Mouse (Mus musculus): ENCODE measurements around the gene Cntn4.

Gene Cntn4

DNA sequence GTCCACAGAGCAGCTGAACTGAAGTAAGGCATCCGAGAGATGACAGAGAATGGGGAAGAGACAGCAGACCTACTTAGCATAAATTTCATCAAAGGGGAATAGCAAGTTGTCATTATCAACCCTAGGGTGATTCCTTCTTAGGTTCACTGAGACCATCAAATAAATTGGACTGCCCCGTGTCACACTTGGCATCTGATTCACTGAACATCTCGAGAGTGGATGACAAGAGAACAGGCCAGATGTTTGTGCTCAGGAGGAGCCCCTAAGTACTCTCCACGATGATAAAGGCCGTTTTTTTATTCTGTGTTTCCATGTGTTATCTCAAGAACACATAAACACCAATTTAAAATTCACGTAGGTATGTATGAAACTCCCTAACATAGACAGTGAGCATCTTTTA, 780.7 kb downstream of the Cntn4 start:
- no peak for DNase-seq (ENCODE audit: low spot score in 2 of 2)

DNA sequence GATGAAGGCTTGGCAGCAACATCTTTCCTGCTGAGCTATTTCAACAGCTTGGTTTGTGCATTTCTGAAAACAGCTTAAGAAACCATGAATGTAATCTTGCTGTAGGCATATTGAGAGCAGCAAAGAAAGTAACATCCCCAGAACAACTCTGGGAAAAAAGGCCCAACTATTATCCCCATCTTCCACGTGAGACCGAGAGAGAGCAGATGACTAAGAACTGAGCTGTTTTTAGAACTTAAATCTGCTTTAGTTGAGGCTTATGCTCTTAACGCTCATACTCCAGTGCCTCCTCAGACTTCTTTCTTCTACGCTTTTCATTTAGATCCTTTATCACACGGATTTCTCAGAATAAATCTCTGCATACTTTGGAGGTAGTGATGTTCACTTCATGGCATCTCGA, 784.9 kb downstream of the Cntn4 start:
- DNase-seq (ENCODE audit: low spot score in 2 of 2) = no peak

DNA sequence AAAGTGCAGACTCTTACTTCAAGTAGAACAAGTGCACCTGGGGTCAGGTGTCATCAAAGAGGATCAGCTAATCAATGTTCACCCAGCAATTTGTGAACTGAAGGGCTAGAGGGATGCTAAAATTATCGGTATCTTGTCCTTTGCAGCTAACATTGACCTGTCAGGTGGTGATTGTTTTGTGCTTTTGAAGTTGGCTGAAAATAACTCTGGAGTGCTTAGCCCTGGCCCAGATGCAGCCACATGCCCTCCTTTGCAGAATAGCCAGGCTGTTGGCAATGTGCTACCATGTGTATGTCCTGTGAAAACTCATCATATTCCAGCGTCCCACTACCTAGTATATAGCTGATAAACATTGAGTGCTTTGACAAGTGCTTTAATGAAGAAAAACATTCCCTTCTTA, 786.4 kb downstream of the Cntn4 start:
- no peak for DNase-seq (ENCODE audit: low spot score in 2 of 2)

DNA sequence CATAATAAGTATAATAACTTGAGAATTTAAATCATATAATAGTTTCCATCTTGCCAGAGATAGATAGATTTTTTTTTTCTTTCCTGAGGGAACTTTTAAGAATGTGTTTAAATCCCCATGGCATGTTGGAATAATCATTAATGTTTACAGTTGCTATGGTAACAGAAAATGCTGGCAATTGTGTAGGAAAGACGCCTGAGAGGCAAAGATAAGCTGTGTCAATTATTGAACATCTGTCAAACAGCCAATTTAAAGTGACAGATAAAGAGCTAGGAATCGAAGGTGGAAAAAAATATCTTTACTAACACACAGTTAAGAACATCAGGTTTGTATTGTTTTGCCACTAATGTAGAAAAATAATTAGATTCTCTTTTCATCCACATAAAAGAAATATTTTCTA, 788.3 kb downstream of the Cntn4 start:
- no peak for DNase-seq (ENCODE audit: low spot score in 2 of 2)

DNA sequence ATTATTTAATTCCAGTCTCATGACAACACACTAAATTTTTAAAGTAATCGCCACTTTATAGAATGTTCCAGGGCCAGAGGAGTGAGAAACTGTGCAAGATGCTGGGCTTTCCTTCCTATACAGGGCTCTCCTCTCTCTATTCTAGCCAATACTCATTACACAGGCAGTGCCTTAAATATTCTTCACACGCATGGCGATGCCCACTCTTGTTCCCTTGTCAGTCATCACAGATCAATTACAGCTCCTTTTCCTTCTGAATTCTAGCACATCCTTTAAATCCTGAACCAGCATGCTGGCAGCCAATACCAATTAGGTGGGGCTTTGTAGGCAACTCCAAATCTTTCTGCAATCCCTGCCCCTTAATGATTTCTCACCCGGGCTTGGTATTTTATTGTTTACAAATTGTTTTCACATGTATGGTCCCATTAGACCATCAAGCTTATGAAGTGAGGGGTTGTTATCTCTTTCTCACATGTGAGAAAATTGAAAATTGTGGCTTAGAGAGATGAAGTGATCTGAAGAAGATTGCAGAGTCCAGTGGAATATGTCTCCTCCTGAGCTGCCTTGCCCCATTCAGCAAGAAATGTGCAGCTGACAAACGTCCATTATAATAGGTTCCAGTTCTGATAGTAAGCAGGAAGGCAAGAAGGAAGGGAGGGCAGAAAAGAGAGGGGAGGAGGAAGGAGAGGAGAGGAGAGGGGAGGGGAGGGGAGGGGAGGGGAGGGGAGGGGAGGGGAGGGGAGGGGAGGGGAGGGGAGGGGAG, 789.0 kb downstream of the Cntn4 start:
- no peak for DNase-seq (ENCODE audit: low spot score in 2 of 2)

DNA sequence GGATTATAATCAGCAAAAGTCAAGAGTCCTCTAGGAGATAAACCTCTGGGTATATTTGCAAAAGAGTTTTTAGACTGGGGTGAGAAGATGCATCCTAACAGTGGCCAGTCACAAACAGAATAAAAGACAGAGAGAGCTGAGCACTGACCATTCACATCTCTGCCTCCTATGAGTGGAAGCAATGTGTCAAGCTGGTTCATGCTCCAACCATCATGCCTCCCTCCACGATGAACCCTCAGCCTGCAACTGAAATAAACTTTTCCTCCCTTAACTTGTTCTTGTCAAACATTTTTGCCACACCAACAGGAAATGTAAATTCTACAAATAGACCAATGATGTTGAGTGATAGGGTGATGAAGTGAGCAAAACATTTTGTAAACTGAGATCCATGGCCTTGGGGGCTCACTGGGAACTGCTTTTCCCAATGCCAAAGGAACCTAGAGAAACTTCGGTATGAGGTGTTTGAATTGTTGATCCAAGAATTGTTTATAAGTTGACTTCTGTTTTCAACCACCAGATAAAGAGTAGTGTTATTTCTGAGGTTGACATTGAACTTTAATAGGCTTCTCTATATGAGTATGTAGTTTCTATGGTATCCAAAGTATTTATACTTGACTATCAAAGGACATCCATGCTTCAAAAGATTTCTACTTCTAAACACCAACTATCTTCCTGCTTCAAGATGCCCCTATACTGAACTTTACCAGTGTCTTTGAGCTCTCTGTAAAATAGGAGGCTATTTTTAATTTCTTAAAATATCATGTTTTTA, 794.6 kb downstream of the Cntn4 start:
- DNase-seq (ENCODE audit: low spot score in 2 of 2) = no peak

DNA sequence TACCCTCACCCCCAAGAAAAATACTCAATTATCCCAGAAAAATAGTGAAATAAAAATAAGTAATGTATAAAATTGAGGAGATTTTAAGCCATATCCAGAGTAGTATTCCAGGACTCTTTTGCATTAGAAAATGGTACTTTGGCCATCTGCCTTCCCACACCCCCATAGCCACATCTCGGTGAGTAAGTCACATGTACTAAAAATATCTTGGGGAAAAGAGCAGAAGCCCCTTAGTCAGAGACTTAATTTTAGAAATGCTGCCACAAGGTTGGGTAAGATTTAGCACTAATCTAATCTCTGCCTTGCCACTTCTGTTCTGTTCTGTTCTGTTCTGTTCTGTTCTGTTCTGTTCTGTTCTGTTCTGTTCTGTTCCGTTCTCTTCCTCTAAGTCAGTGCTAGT, 796.4 kb downstream of the Cntn4 start:
- no peak for DNase-seq (ENCODE audit: low spot score in 2 of 2)

DNA sequence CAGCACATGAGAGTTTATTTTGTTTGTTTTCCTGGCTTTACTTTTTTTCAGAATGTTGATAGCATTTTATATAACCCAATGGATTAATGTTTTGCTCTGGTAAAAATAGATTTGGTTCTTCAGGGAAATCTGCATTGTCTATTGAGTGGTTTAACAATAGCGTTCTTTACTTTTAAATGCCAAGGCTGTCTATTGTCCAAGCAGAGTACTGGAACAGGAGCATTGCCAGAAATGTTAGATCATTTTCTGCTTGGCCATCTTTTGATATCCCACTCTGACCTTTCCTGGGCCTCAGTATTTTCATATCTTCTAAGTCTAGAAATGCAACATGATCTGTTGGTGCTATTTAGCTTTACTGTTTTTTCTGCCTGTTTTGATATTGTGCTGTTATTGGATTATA, 804.1 kb downstream of the Cntn4 start:
- no peak for DNase-seq (ENCODE audit: low spot score in 2 of 2)

DNA sequence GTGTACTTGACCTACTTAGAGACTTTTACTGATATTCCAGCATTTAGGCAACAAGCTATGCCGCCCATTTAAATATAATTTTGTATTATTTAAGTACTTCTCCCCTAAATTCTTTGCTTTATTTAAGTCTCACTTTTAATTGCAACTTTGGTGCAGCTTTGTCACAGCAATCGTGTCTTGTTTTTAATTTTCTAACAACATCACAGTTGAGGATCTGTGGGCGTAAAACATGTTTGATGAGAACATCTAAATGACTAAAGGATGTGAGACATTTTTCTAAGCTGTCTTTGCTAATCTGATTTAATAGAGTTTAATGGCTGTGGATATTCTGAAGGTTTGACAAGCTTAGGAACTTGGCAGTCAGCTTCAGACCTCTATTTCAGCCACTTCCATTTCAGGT, 818.8 kb downstream of the Cntn4 start:
- DNase-seq (ENCODE audit: low spot score in 2 of 2) = no peak

DNA sequence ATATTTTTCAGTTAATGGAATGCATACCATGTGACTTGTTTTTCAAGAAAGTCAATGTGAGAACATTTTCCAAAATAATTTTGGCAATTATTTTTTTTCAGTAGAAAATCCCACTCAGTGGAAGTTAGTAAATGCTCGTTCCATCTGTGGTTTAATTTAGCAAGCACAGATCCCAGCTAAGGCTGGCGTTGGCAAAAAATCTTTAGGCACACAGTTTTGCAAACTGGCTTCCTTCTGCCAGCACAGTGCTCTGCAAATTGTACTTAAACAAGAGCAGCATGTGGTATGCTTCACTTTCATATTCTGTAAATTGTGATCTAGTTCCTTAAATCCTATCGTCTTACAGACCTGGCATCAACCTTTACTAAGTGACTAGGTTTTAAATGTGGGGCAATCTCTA, 821.7 kb downstream of the Cntn4 start:
- no peak for DNase-seq (ENCODE audit: low spot score in 2 of 2)

DNA sequence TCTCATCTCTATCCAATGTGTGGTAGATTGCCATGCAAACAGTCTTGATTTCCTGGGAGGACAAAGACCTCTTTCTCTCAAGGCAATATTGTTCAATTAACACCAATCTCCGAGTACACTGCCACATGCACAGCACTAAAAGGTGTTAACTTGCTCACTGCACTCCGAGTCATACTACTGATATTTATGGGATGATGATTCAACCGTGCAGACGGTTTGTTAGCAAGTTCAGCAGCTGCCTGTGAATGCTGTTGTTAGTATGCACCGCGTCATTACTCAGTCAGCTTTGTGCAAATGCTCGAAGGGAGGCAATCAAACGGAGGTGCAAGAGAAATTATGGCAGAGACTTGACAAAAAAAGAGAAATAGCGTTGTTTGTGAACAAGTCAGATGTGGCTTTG, 826.5 kb downstream of the Cntn4 start:
- DNase-seq (ENCODE audit: low spot score in 2 of 2) = no peak

DNA sequence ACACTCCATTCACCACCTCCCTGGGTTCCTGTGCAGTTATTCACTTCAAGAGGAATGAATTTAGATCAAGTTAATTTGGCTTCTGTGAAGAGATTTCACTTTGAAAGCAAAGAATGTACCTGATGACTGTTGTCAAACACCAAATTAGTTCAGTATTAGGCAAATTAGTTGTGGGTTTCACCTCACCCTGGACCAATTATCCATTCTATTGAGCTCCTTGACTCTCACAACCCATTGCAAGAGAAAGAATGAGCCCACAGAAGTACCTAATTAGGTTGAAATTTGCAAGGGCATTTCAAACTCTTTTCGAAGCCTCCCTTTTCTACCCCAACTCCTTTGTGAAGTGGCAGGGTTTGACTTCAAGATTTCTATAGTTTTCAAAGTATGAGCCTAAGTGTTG, 842.9 kb downstream of the Cntn4 start:
- no peak for DNase-seq (ENCODE audit: low spot score in 2 of 2)

DNA sequence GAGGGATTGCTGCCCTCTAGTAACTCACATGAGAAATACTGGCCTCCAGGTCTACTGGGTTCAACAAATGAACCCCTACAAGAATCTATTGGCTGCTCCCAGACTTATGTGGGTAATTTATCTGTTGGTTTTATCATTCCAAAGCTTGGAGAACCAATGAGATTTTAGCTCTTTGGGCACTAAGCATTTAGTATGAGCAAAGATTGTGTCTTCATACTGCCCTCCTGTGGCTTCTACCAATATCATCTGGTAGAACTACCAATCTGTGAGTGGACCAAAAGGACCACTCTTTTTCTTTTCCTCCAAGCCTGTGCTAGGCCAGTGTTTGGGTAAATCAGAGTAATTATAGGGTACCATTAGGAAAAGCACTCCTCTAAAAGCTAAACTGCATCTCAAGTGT, 866.0 kb downstream of the Cntn4 start:
- DNase-seq (ENCODE audit: low spot score in 2 of 2) = no peak

DNA sequence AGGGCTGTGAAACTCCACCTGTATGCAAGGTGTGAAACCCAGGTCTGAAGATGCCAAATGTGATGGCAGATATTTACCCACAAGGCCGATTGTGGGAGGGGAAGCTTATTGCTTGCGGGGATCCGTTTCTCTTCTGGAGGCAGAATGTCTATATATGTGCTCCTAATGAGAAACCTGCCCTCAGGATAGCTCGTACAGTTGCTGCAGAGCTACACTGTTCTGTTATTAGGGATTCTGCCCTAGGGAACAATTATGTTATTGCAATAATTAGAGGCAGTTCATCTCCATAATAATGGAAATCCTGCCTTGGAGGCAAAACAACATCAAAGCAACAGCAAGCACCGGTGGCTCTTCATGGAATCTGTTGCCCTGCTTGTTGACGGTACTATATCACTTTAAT, 884.2 kb downstream of the Cntn4 start:
- no peak for DNase-seq (ENCODE audit: low spot score in 2 of 2)

DNA sequence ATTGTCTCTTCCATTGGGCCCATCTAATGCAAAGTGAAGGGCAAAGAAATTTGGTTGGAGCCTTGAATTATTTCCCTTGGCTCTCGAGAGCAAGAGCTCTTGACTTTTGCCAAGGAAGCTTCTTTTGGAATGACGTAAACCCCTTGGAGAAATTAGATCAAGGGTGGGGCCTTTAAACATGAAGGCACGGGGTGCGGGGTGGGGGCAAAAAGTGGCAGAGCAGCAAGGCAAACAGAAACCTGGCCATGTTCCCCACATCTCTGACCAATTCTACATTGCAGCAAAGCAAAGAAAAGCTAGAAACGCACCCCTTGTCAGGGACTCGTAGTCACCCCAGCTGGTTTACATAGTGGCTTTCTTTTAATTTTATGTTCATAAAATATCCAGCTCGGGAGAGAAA, 887.9 kb downstream of the Cntn4 start:
- DNase-seq (ENCODE audit: low spot score in 2 of 2) = no peak

DNA sequence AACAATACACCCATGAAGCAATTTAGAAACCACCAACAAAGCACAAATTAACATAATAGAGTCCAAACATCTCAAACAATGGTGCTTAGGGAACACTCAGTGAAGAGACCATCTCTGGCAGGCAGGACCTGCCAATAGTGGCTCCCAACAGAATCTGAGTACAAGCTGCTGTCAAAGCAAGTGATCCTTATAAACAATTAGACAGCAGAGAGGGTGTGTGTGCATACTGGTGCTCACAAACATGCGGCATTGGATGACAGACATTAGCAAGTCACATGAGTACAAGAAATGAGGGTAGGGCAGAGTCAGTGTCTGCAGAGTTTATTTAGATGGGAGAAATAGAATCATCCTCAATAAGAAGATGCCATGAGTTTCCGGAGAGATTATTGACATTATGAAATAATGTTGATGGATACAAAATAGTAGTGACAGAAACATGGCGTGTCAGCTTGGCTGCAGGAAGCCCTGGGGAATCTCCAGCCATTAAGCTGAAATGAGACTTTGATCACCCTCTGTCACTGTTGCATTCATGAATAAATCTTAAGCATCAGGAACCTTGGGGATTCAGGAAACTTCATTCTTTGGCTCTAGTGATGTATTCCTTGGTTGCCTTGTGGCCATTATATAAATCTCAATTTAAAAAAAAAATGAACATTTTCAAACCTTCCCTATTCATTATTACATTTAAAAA, 888.5 kb downstream of the Cntn4 start:
- DNase-seq (ENCODE audit: low spot score in 2 of 2) = no peak

DNA sequence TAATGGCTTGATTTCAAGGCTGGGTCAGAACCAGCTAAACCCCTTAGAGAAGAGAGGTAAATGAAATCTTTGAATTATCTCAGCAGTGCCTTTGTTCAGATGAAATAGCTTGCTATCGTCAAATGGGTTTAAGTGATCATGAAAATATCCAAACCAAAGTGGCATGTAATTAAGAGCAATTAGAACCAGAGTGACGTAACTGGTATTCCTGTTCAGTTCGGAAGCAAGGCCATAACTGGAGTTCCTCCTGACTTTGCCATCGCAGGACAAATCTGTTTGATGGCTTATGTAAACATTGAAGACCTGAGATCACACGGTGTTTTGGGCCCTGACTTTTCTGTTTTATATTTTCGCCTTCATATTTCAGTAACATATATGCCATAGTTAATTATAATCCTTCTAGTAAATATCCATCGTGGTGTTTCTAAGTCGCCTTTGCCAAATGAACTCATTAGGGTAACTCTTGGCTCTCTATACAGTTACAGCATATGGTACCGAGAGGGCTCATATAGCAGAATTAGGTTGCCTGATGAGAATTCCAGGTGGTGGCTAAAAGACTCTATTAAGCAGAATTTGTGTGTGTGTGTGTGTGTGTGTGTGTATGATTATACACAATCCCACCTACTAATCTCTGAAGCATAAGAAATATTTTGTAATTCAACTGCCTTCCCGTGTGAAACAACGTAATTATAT, 889.6 kb downstream of the Cntn4 start:
- no peak for DNase-seq (ENCODE audit: low spot score in 2 of 2)

DNA sequence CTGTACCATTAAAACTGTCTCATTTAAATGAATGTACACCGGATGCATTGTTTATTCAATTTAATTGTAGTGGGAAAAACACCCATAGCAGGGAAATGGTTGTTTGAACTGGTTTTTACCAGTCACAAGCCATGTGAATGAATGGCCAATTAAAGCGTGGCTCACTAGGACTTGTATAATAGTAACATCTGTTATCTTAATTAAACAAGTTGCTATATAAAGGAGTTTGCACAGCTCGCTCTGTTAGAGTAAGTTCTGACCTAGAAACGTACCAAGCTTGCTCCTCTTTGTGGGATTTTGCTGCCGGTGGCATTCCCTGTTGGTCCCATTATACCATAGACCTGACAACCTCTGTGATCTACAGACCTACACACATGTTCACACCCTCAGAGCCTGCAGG, 902.7 kb downstream of the Cntn4 start:
- DNase-seq (ENCODE audit: low spot score in 2 of 2) = no peak

DNA sequence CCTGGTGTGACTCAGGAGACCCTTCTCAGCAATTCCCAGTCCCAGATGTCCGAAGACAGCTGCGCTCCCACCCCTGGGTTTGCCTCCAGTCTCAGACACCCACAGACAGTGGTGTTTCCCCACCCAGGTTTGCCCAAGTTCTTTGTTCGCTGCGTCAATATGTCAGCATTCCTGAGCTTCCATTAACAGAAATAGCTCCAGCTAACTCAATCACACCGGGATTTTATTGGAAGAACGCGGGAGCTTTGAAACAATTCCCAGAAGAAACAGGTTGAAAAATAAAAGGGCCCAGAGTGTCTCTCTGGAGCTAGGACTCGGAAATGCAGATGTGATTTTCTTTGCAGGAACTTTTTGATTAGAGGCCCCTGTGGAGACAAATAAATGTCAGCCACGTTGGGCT, 916.3 kb downstream of the Cntn4 start:
- no peak for DNase-seq (ENCODE audit: low spot score in 2 of 2)

DNA sequence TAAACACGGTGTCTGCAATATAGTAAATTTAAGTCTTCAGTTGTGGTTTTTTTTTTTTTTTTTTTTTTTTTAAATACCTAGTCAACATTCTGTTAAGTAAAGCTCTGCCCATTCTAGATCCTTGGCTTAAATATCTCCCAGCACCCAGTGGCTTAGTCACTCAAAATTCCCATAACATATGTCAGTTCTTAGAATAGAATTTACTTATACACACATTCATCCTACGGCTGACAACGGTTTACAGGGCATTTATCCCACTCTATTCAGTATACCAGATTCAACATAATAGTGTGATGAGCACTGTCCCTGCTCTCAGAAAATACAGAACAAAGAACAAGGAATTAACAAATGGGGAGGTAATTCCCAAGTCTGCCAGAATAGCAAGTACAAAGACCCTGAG, 939.6 kb downstream of the Cntn4 start:
- no peak for DNase-seq (ENCODE audit: low spot score in 2 of 2)

DNA sequence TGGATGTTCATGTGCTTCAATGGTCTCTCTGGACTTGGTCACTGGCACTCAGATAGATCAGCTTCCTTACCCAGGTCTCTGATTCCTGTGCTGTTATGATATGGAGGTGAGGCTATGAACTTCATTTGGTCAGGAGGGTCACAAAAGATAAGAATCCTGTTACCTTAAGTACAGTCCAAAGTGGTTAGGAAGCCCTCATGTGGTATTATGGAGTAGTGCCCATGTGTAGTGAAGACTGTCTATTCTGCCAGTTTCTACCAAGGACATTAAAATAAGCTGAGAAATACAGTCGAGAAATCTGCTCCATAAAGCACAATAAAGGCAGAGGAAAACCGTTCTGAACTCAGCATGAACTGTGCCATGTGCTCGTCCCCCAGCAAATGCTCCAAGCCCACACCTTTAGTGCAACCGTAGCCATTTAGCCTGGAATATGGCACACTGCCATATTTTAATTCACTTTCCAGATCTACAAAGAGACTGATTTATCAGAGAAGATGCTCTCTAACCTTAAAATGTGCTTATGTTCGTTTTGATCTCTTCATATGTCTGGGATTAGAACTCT, 943.8 kb downstream of the Cntn4 start:
- no peak for DNase-seq (ENCODE audit: low spot score in 2 of 2)

DNA sequence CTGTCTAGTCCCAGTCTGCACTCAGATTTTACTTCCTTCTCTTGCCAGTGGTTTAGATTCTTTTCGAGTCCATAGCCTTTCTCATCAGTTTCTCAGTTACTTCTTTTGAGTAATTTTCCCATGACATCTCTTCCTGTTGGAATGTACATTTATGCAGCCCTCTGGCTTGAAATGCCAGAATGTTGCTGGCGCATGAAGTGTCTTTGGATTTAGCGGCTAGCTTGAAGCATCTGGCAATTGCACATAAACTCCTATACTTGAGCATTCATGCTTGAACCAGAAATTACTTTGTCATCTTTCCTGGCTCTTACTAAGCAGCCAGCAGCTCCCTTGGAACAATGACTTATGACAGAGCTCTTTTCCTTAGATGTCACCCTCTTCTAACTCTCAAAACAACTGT, 965.6 kb downstream of the Cntn4 start:
- no peak for DNase-seq (ENCODE audit: low spot score in 2 of 2)
